Mouse (Mus musculus): ENCODE measurements around the gene Med10.

Med10 gene

GRCm38 (mm10) chr13:69802095-69802494 lies at the start of gene Med10:
Med10 (plus strand) TSS chr13:69802395.
- CTCF ChIA-PET, result no interaction called here

GRCm38 (mm10) chr13:69752875-69753274 lies 49.3 kb upstream of the Med10 start:
- CTCF ChIA-PET, result no interaction called here

- CTCF ChIA-PET, result no interaction called here
These were observed 43.2 kb upstream of the Med10 start for GRCm38 (mm10) chr13:69758979-69759378.

GRCm38 (mm10) chr13:69761393-69761792 lies 40.8 kb upstream of the Med10 start:
- CTCF ChIA-PET, result no interaction called here

GRCm38 (mm10) chr13:69764646-69765045 lies 37.5 kb upstream of the Med10 start:
- CTCF ChIA-PET, result no interaction called here

GRCm38 (mm10) chr13:69768152-69768551 lies 34.0 kb upstream of the Med10 start:
- CTCF ChIA-PET, result no interaction called here

- CTCF ChIA-PET, result no interaction called here
These were observed 31.4 kb upstream of the Med10 start for GRCm38 (mm10) chr13:69770538-69771456.

- CTCF ChIA-PET, result no interaction called here
These were observed 29.8 kb upstream of the Med10 start for GRCm38 (mm10) chr13:69772358-69772757.

GRCm38 (mm10) chr13:69778221-69778620 lies 24.0 kb upstream of the Med10 start:
- CTCF ChIA-PET, result no interaction called here

- CTCF ChIA-PET, result no interaction called here
These were observed 13.5 kb upstream of the Med10 start for GRCm38 (mm10) chr13:69788704-69789103.

- CTCF ChIA-PET, result no interaction called here
These were observed 10.4 kb upstream of the Med10 start for GRCm38 (mm10) chr13:69791814-69792213.

- CTCF ChIA-PET, result no interaction called here
These were observed 9.6 kb upstream of the Med10 start for GRCm38 (mm10) chr13:69792541-69793009.

GRCm38 (mm10) chr13:69794808-69795207 lies 7.4 kb upstream of the Med10 start:
- CTCF ChIA-PET, result no interaction called here

- CTCF ChIA-PET, result no interaction called here
These were observed 7.8 kb downstream of the Med10 start for GRCm38 (mm10) chr13:69809681-69810611.

GRCm38 (mm10) chr13:69810936-69811680 lies 8.9 kb downstream of the Med10 start:
- CTCF ChIA-PET, result no interaction called here

GRCm38 (mm10) chr13:69813870-69814269 lies 11.7 kb downstream of the Med10 start:
- CTCF ChIA-PET, result no interaction called here

GRCm38 (mm10) chr13:69818306-69818705 lies 16.1 kb downstream of the Med10 start:
- CTCF ChIA-PET, result no interaction called here

GRCm38 (mm10) chr13:69821169-69821822 lies 19.1 kb downstream of the Med10 start:
- CTCF ChIA-PET, result no interaction called here

- CTCF ChIA-PET, result no interaction called here
These were observed 21.9 kb downstream of the Med10 start for GRCm38 (mm10) chr13:69823920-69824637.

- CTCF ChIA-PET, result no interaction called here
These were observed 23.4 kb downstream of the Med10 start for GRCm38 (mm10) chr13:69825396-69826095.
